Mouse (Mus musculus) G1E (cell line): ENCODE results near the gene Mthfr.

Source experiments
- CTCF ChIP-seq: IDR thresholded peaks from 2 replicates; pipeline ENCODE4 v1.5.1; 2012; ENCODE audit warnings: low read depth, low read length, inconsistent platforms, mixed read lengths
- GATA1 ChIP-seq: IDR thresholded peaks from 2 replicates; pipeline ENCODE4 v1.6.1; 2012; ENCODE audit warnings: borderline replicate concordance, low read length, inconsistent platforms, mixed read lengths
- GATA2 ChIP-seq: IDR thresholded peaks from 2 replicates; pipeline ENCODE4 v1.6.1; 2012; ENCODE audit warnings: low read depth, low read length, inconsistent platforms, borderline replicate concordance
- POLR2AphosphoS5 ChIP-seq: IDR thresholded peaks from 2 replicates; pipeline ENCODE4 v1.6.1; 2012; ENCODE audit warnings: low read depth, low read length, inconsistent platforms; ENCODE audit not compliant: insufficient replicate concordance
- TAL1 ChIP-seq: conservative IDR thresholded peaks from 2 replicates; pipeline ENCODE4 v1.6.1; 2012; ENCODE audit warnings: low read depth, low read length, inconsistent platforms, mixed read lengths

DNA sequence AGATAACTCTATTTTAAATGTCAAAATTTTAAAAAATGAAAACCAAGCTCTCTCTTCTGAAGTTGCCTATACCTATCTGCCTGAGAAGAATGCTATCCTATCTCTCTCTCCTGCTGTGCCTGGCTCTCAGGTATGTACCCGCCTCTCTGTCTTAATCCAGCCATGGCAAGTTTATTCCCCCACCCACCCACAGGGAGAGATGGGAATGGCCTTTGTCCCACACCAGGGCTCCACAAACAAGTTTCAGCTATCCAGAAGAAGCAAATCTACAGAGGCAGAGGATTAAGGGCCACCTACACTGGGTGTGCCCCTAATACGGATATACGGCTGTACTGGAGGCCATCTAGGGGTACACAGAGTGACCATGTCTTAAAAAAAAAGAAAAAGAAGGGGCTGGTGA, 3.4 kb upstream of the Mthfr start:
- TF ChIP-seq CTCF = no peak
- TF ChIP-seq POLR2AphosphoS5 = no peak
- TF ChIP-seq GATA1 = no peak
- TF ChIP-seq GATA2 = no peak
- TF ChIP-seq TAL1 = no peak
